Mouse (Mus musculus) CH12.LX (cell line): ENCODE results near the gene Dhdh. TPM values are rescaled to one million over a fixed set of nuclear protein-coding genes. Genes with fewer than 3 reads are reported as not detected.
A peak's percentile ranks its signal among the peaks of the same experiment; 100 is the strongest.

ENCODE experiments used
- DNase-seq: peaks from one replicate; pipeline ENCODE4 v3.0.0-alpha.2; 2013; ENCODE audit errors: extremely low read depth
- H3K27ac ChIP-seq: 2 replicates; pipeline ENCODE4 v1.5.1; 2012; ENCODE audit warnings: low read depth, mild to moderate bottlenecking, control low read depth, moderate library complexity; ENCODE audit not compliant: insufficient read depth
- H3K27me3 ChIP-seq: replicated peaks from 2 replicates; pipeline ENCODE3; 2012; ENCODE audit warnings: inconsistent platforms
- H3K36me3 ChIP-seq, 2 experiments: replicated peaks in 1 of 2; 2 replicates each; pipeline versions ENCODE3 to v1.6.1; 2012; ENCODE audit warnings: inconsistent platforms in 1 of 2, low read length in 1 of 2, mild to moderate bottlenecking in 1 of 2, mixed read lengths in 1 of 2, moderate library complexity in 1 of 2; ENCODE audit not compliant: control insufficient read depth in 1 of 2, insufficient read depth in 1 of 2
- H3K4me1 ChIP-seq, 2 experiments: 2 replicates each; pipeline ENCODE4 v1.6.1; 2012; ENCODE audit warnings: inconsistent platforms in 1 of 2, moderate library complexity in 1 of 2; ENCODE audit not compliant: insufficient read depth in 2 of 2, control insufficient read depth in 1 of 2
- H3K4me2 ChIP-seq: 2 replicates; pipeline ENCODE4 v1.6.1; 2012; ENCODE audit warnings: low read depth, mild to moderate bottlenecking, control low read depth; ENCODE audit not compliant: poor library complexity, insufficient read depth, severe bottlenecking
- H3K4me3 ChIP-seq, 3 experiments: fragments of 150-350 bp in 1 of 3; sonication (generic) in 1 of 3; replicated peaks in 1 of 3; 2 replicates each; pipeline versions ENCODE3 to v1.5.1; 2011 to 2012; ENCODE audit warnings: low read depth in 2 of 3, low read length in 2 of 3, mild to moderate bottlenecking in 2 of 3, moderate library complexity in 2 of 3, control low read depth in 1 of 3, improper control_type of control experiment in 1 of 3, inconsistent platforms in 1 of 3, mixed read lengths in 1 of 3; ENCODE audit not compliant: poor library complexity in 1 of 3
- H3K79me2 ChIP-seq: replicated peaks from 2 replicates; pipeline ENCODE4 v1.6.1; 2012; ENCODE audit warnings: mild to moderate bottlenecking, moderate library complexity; ENCODE audit not compliant: control insufficient read depth, poor library complexity, insufficient read depth, severe bottlenecking; ENCODE audit errors: extremely low read depth
- H3K9ac ChIP-seq: 2 replicates; pipeline ENCODE4 v1.6.1; 2012; ENCODE audit warnings: low read depth, mild to moderate bottlenecking, control low read depth, moderate library complexity; ENCODE audit not compliant: insufficient read depth
- H3K9me3 ChIP-seq: replicated peaks from 2 replicates; pipeline ENCODE3; 2012; ENCODE audit warnings: low read length, inconsistent platforms, mixed read lengths
- BHLHE40 ChIP-seq: IDR thresholded peaks from 2 replicates; pipeline ENCODE4 v1.6.1; 2011; ENCODE audit warnings: mild to moderate bottlenecking, low read depth, low read length, improper control_type of control experiment
- CHD1 ChIP-seq: IDR thresholded peaks from 2 replicates; pipeline ENCODE4 v1.6.1; 2012; ENCODE audit warnings: low read depth, low read length, improper control_type of control experiment, inconsistent platforms
- CHD2 ChIP-seq: IDR thresholded peaks from 2 replicates; pipeline ENCODE4 v1.6.1; 2011; ENCODE audit warnings: low read length, improper control_type of control experiment
- CTCF ChIP-seq, 2 experiments: IDR thresholded peaks in 1 of 2; conservative IDR thresholded peaks in 1 of 2; 2 replicates each; pipeline ENCODE4 v1.5.1; 2011 to 2012; ENCODE audit warnings: low read depth in 2 of 2, low read length in 2 of 2, improper control_type of control experiment in 1 of 2, inconsistent platforms in 1 of 2, mild to moderate bottlenecking in 1 of 2, moderate library complexity in 1 of 2
- E2F4 ChIP-seq: IDR thresholded peaks from 2 replicates; pipeline ENCODE4 v1.6.1; 2011; ENCODE audit warnings: low read depth, low read length, improper control_type of control experiment; ENCODE audit not compliant: insufficient replicate concordance
- ELF1 ChIP-seq: IDR thresholded peaks from 2 replicates; pipeline ENCODE4 v1.6.1; 2014; ENCODE audit warnings: low read depth, mild to moderate bottlenecking, inconsistent platforms, low read length, improper control_type of control experiment
- EP300 ChIP-seq: IDR thresholded peaks from 2 replicates; pipeline ENCODE4 v1.6.1; 2011; ENCODE audit warnings: low read length, improper control_type of control experiment
- ETS1 ChIP-seq: conservative IDR thresholded peaks from 2 replicates; pipeline ENCODE4 v1.6.1; 2012; ENCODE audit warnings: low read depth, mild to moderate bottlenecking, inconsistent platforms, low read length, improper control_type of control experiment, moderate library complexity
- GABPA ChIP-seq: IDR thresholded peaks from 2 replicates; pipeline ENCODE4 v1.6.1; 2012; ENCODE audit warnings: low read depth, low read length, improper control_type of control experiment, inconsistent platforms; ENCODE audit not compliant: insufficient replicate concordance
- HCFC1 ChIP-seq: IDR thresholded peaks from 2 replicates; pipeline ENCODE4 v1.6.1; 2012; ENCODE audit warnings: low read depth, mild to moderate bottlenecking, inconsistent platforms, low read length, improper control_type of control experiment
- IRF4 ChIP-seq: IDR thresholded peaks from 2 replicates; pipeline ENCODE4 v1.6.1; 2014; ENCODE audit warnings: low read depth, mild to moderate bottlenecking, inconsistent platforms, low read length, improper control_type of control experiment
- JUN ChIP-seq: IDR thresholded peaks from 2 replicates; pipeline ENCODE4 v1.6.1; 2011; ENCODE audit warnings: low read depth, mild to moderate bottlenecking, low read length, improper control_type of control experiment, moderate library complexity; ENCODE audit not compliant: insufficient read depth
- JUND ChIP-seq: conservative IDR thresholded peaks from 2 replicates; pipeline ENCODE4 v1.6.1; 2011; ENCODE audit warnings: low read depth, low read length, improper control_type of control experiment
- KAT2A ChIP-seq: IDR thresholded peaks from 2 replicates; pipeline ENCODE4 v1.6.1; 2012; ENCODE audit warnings: low read length, improper control_type of control experiment, inconsistent platforms; ENCODE audit not compliant: insufficient replicate concordance
- MAFK ChIP-seq: IDR thresholded peaks from 2 replicates; pipeline ENCODE4 v1.6.1; 2011; ENCODE audit warnings: low read length, improper control_type of control experiment; ENCODE audit not compliant: insufficient replicate concordance
- MAX ChIP-seq: IDR thresholded peaks from 2 replicates; pipeline ENCODE4 v1.6.1; 2011; ENCODE audit warnings: low read length, improper control_type of control experiment
- MAZ ChIP-seq: IDR thresholded peaks from 2 replicates; pipeline ENCODE4 v1.6.1; 2012; ENCODE audit warnings: low read depth, mild to moderate bottlenecking, inconsistent platforms, low read length, improper control_type of control experiment, moderate library complexity
- MEF2A ChIP-seq: IDR thresholded peaks from 2 replicates; pipeline ENCODE4 v1.6.1; 2014; ENCODE audit warnings: low read depth, mild to moderate bottlenecking, inconsistent platforms, low read length, improper control_type of control experiment, borderline replicate concordance
- MXI1 ChIP-seq: IDR thresholded peaks from 2 replicates; pipeline ENCODE4 v1.6.1; 2011; ENCODE audit warnings: mild to moderate bottlenecking, low read depth, low read length, improper control_type of control experiment
- MYC ChIP-seq: IDR thresholded peaks from 2 replicates; pipeline ENCODE4 v1.6.1; 2011; ENCODE audit warnings: low read depth, mild to moderate bottlenecking, improper control_type of control experiment, low read length
- NELFE ChIP-seq: IDR thresholded peaks from 2 replicates; pipeline ENCODE4 v1.6.1; 2011; ENCODE audit warnings: low read depth, low read length, improper control_type of control experiment
- NRF1 ChIP-seq: IDR thresholded peaks from 2 replicates; pipeline ENCODE4 v1.6.1; 2014; ENCODE audit warnings: low read depth, mild to moderate bottlenecking, inconsistent platforms, low read length, improper control_type of control experiment, moderate library complexity
- PAX5 ChIP-seq: IDR thresholded peaks from 2 replicates; pipeline ENCODE4 v1.6.1; 2012; ENCODE audit warnings: low read length, inconsistent platforms, mixed read lengths
- POLR2A ChIP-seq: IDR thresholded peaks from 2 replicates; pipeline ENCODE4 v1.6.1; 2011; ENCODE audit warnings: low read depth, mild to moderate bottlenecking, improper control_type of control experiment, low read length
- POLR2AphosphoS2 ChIP-seq: IDR thresholded peaks from 2 replicates; pipeline ENCODE4 v1.6.1; 2011; ENCODE audit warnings: low read depth, low read length, improper control_type of control experiment
- RAD21 ChIP-seq: IDR thresholded peaks from 2 replicates; pipeline ENCODE4 v1.6.1; 2011; ENCODE audit warnings: low read depth, mild to moderate bottlenecking, low read length, improper control_type of control experiment, moderate library complexity
- RCOR1 ChIP-seq: conservative IDR thresholded peaks from 2 replicates; pipeline ENCODE4 v1.6.1; 2012; ENCODE audit warnings: low read depth, mild to moderate bottlenecking, inconsistent platforms, low read length, improper control_type of control experiment
- SIN3A ChIP-seq: IDR thresholded peaks from 2 replicates; pipeline ENCODE4 v1.6.1; 2012; ENCODE audit warnings: low read length, improper control_type of control experiment, inconsistent platforms
- SMC3 ChIP-seq: IDR thresholded peaks from 2 replicates; pipeline ENCODE4 v1.6.1; 2011; ENCODE audit warnings: low read depth, low read length, improper control_type of control experiment
- TBP ChIP-seq: conservative IDR thresholded peaks from 2 replicates; pipeline ENCODE4 v1.6.1; 2011; ENCODE audit warnings: low read depth, low read length, improper control_type of control experiment
- TCF12 ChIP-seq: IDR thresholded peaks from 2 replicates; pipeline ENCODE4 v1.6.1; 2014; ENCODE audit warnings: low read depth, mild to moderate bottlenecking, inconsistent platforms, low read length, improper control_type of control experiment
- UBTF ChIP-seq: IDR thresholded peaks from 2 replicates; pipeline ENCODE4 v1.6.1; 2012; ENCODE audit warnings: low read depth, mild to moderate bottlenecking, inconsistent platforms, low read length, improper control_type of control experiment, moderate library complexity
- USF1 ChIP-seq: IDR thresholded peaks from 2 replicates; pipeline ENCODE4 v1.6.1; 2014; ENCODE audit warnings: low read depth, mild to moderate bottlenecking, inconsistent platforms, low read length, improper control_type of control experiment
- USF2 ChIP-seq: conservative IDR thresholded peaks from 2 replicates; pipeline ENCODE4 v1.6.1; 2011; ENCODE audit warnings: low read depth, low read length, improper control_type of control experiment
- ZC3H11A ChIP-seq: IDR thresholded peaks from 2 replicates; pipeline ENCODE4 v1.6.1; 2012; ENCODE audit warnings: low read depth, mild to moderate bottlenecking, inconsistent platforms, low read length, improper control_type of control experiment
- ZKSCAN1 ChIP-seq: IDR thresholded peaks from 2 replicates; pipeline ENCODE4 v1.6.1; 2012; ENCODE audit warnings: low read depth, inconsistent platforms, low read length, improper control_type of control experiment, borderline replicate concordance
- ZMIZ1 ChIP-seq: IDR thresholded peaks from 2 replicates; pipeline ENCODE4 v1.6.1; 2012; ENCODE audit warnings: low read depth, mild to moderate bottlenecking, inconsistent platforms, low read length, improper control_type of control experiment
- ZNF384 ChIP-seq: IDR thresholded peaks from 2 replicates; pipeline ENCODE4 v1.6.1; 2012; ENCODE audit warnings: low read depth, low read length, improper control_type of control experiment, inconsistent platforms
- dilution Hi-C: fragments of 300-500 bp; cut with MboI; formaldehyde crosslinking; loops from 2 replicates; pipeline ENCODE4 v1.14.3; 2020; ENCODE audit warnings: low sequenced_read_pairs; ENCODE audit not compliant: extremely low pct_unique_long_range_greater_than_20kb, extremely low pct_ligation_motif_present
- in situ Hi-C: fragments of 300-500 bp; cut with MboI; formaldehyde crosslinking; loops from 3 replicates; pipeline ENCODE4 v1.14.3; 2019; ENCODE audit warnings: low sequenced_read_pairs, low pct_ligation_motif_present, low pct_unique_long_range_greater_than_20kb, mixed read lengths
- polyA plus RNA-seq: library from polyadenylated mRNA; unstranded; fragments of >175 nt; gene quantifications from 2 replicates; pipeline ENCODE4 v1.2.1, GENCODE M21; 2012; ENCODE audit warnings: low read depth; ENCODE audit not compliant: insufficient read length
- total RNA-seq, 2 experiments: library from RNA; depleted of rRNA; stranded (reverse); fragments of 300-350 nt in 1 of 2; fragments of >200 nt in 1 of 2; gene quantifications; 2 replicates each; pipeline ENCODE4 v1.2.3; 2012 to 2014

Gene Dhdh
- total and polyA plus RNA-seq, 3 experiments: 5.9 to 18.0 (median 7.2) TPM

- no peaks in the 10 kb centered on the region for H3K27me3 ChIP-seq
- TF ChIP-seq RCOR1 (no peak), POLR2AphosphoS2 (no peak), ETS1 (peak; percentile 51), MEF2A (no peak), SMC3 (no peak), CHD2 (no peak), RAD21 (no peak), UBTF (peak; percentile 75), PAX5 (no peak), CHD1 (no peak), TBP (peak; percentile 62; the same call in 1 of the 2 replicates), MAZ (no peak), ZKSCAN1 (no peak), JUN (no peak), HCFC1 (no peak), NRF1 (no peak), JUND (no peak), ZMIZ1 (no peak), USF2 (no peak), MAFK (peak; percentile 93), KAT2A (no peak), EP300 (no peak), MXI1 (peak; percentile 35; the same call in 1 of the 2 replicates), USF1 (no peak), ZNF384 (no peak), TCF12 (peak; percentile 30; the same call in 1 of the 2 replicates), GABPA (peak; percentile 75), ELF1 (no peak; the same call in 1 of the 2 replicates), MAX (peak; percentile 26; the same call in 1 of the 2 replicates), ZC3H11A (no peak), IRF4 (peak; percentile 36; the same call in 1 of the 2 replicates), BHLHE40 (peak; percentile 39; the same call in 1 of the 2 replicates), MYC (no peak), NELFE (no peak), POLR2A (peak; percentile 21; the same call in 1 of the 2 replicates), SIN3A (peak; percentile 35; the same call in 1 of the 2 replicates), CTCF (conservative IDR thresholded peaks at IDR 0.05 in 1 of 2, IDR thresholded peaks at IDR 0.05 in 1 of 2; ENCODE audit: low read depth in 2 of 2, low read length in 2 of 2) (no peak), E2F4 (no peak)
- H3K4me3 ChIP-seq: peak overlapping the region in 1 of 3 experiments; percentile 40
- DNase-seq: peak; percentile 72
- H3K9me3 ChIP-seq: no peaks in the 10 kb centered on the region
- H3K79me2 ChIP-seq: peaks cover 45% of the 10 kb centered on the region
- H3K36me3 ChIP-seq: peaks cover 43 to 64% of the 10 kb centered on the region in 2 experiments
- peak overlapping the region; percentile 80 for H3K27ac ChIP-seq
- dilution Hi-C loops: no loop called here
- H3K4me2 ChIP-seq: peak overlapping the region; percentile 93; the same call in 1 of the 2 replicates
- peak overlapping the region; percentile 59 for H3K9ac ChIP-seq
- peaks cover 16 to 52% of the 10 kb centered on the region in 2 experiments for H3K4me1 ChIP-seq
- in situ Hi-C loops: loop anchor here (10.0 kb wide), 1 partner anchor 224 kb away; the partner anchor contains the start of gene Ntn5
These were observed 27.7 kb downstream of the Dhdh start for GRCm38 (mm10) chr7:45460860-45461314.
